Comparison of ENCODE assay signal across 9 mouse cellular contexts in genomic region chr3:108285078-108285711, GRCm38 (mm10). TPM values are rescaled to one million over a fixed set of nuclear protein-coding genes. Genes with fewer than 3 reads are reported as not detected.
DNase-seq lines count a peak whose midpoint lies in the region; ATAC-seq and TF ChIP-seq lines count a peak whose summit lies in the region.
"Had no signal": no experiment of that assay in that cellular context is flagged by ENCODE, and none has a peak within 500 bp of the region (broad histone marks: within the 10 kb centered on the region; RNA-seq: fewer than 3 reads in every experiment).

No protein-coding gene starts in this region.

- H3K27me3 ChIP-seq in heart, adult 2 months (ENCODE audit: control insufficient read depth, insufficient read depth, low read length) = no peaks in the 10 kb centered on the region
- H3K27me3 ChIP-seq in MEL (ENCODE audit: control insufficient read depth in 1 of 2, insufficient read depth in 2 of 2, low read length in 2 of 2) = no peaks in the 10 kb centered on the region
- no peaks in the 10 kb centered on the region for H3K27me3 ChIP-seq in heart, postnatal 0 days (ENCODE audit: control insufficient read depth, insufficient read depth, low read length)
- H3K27me3 ChIP-seq in liver, embryonic 16.5 days (ENCODE audit: control insufficient read depth, insufficient read depth, low read depth, low read length) = peaks cover 30% of the 10 kb centered on the region

- no peak for DNase-seq in heart, adult 2 months
- DNase-seq in heart, adult 8-10 months (ENCODE audit: low spot score) = no peak
- no peak for DNase-seq in MEL (ENCODE audit: low read depth, low spot score)
- no peak for DNase-seq in heart, postnatal 0 days (ENCODE audit: low spot score)
- DNase-seq in adrenal gland, adult 2 months = no peak
- DNase-seq in spleen, postnatal 36 days (ENCODE audit: low spot score in 2 of 2) = no peak
- no peak for DNase-seq in layer of hippocampus, adult 9-10 months (ENCODE audit: low spot score)

- no peak overlapping the region for H3K9ac ChIP-seq in heart, adult 2 months (ENCODE audit: low read depth, low read length)
- peak overlapping the region; percentile 26; the same call in 1 of the 2 replicates for H3K9ac ChIP-seq in MEL (ENCODE audit: control insufficient read depth, low read depth, low read length, poor library complexity, severe bottlenecking)
- H3K9ac ChIP-seq in heart, postnatal 0 days (replicated peaks; ENCODE audit: low read depth, low read length) = 0 out of 2 replicates have a peak overlapping the region, but pooled peaks have one; percentile 77
- no peak overlapping the region for H3K9ac ChIP-seq in liver, embryonic 16.5 days (ENCODE audit: low read depth, low read length)

- no peaks in the 10 kb centered on the region for H3K36me3 ChIP-seq in heart, adult 2 months (ENCODE audit: control insufficient read depth, insufficient read depth, low read length)
- H3K36me3 ChIP-seq in MEL (ENCODE audit: control insufficient read depth in 1 of 2, insufficient read depth in 2 of 2, low read length in 2 of 2) = peaks cover 0 to 3% of the 10 kb centered on the region in 2 experiments; a peak in 1 of 4 replicates
- 0 out of 2 replicates have a peak, but pooled peaks cover 3% of the 10 kb centered on the region for H3K36me3 ChIP-seq in heart, postnatal 0 days (replicated peaks; ENCODE audit: control insufficient read depth, insufficient read depth, low read length)
- H3K36me3 ChIP-seq in liver, embryonic 16.5 days (ENCODE audit: control insufficient read depth, insufficient read depth) = no peaks in the 10 kb centered on the region

- H3K4me3 ChIP-seq in heart, adult 2 months = no peak overlapping the region
- peak overlapping the region in 1 of 2 experiments; percentile 7; a peak in 2 of 4 replicates for H3K4me3 ChIP-seq in MEL (ENCODE audit: control insufficient read depth in 1 of 2, insufficient read depth in 1 of 2, low read depth in 2 of 2, low read length in 2 of 2)
- H3K4me3 ChIP-seq in heart, postnatal 0 days (ENCODE audit: low read depth, low read length) = peak overlapping the region; percentile 81
- H3K4me3 ChIP-seq in liver, embryonic 16.5 days (ENCODE audit: low read depth, low read length) = peak overlapping the region; percentile 70

- TF ChIP-seq EP300 in heart, adult 2 months (IDR thresholded peaks at IDR 0.05; ENCODE audit: insufficient read depth, low read depth, low read length) = no peak
- no peak for TF ChIP-seq EP300 in MEL (IDR thresholded peaks at IDR 0.05; ENCODE audit: low read depth in 1 of 2, low read length in 2 of 2)
- TF ChIP-seq EP300 in heart, postnatal 0 days (IDR thresholded peaks at IDR 0.05; ENCODE audit: low read depth) = no peak

- ATAC-seq in heart, postnatal 0 days (ENCODE audit: insufficient read depth, low read depth) = no peak
- no peak for ATAC-seq in liver, embryonic 16.5 days (ENCODE audit: low read depth)

- H3K9me3 ChIP-seq in MEL (replicated peaks; ENCODE audit: insufficient read depth, low read length) = no peaks in the 10 kb centered on the region
- no peaks in the 10 kb centered on the region for H3K9me3 ChIP-seq in heart, postnatal 0 days (replicated peaks; ENCODE audit: control insufficient read depth, low read length)
- no peaks in the 10 kb centered on the region for H3K9me3 ChIP-seq in liver, embryonic 16.5 days (replicated peaks; ENCODE audit: control insufficient read depth, low read length)

- no peak for TF ChIP-seq POLR2A in heart, adult 2 months (IDR thresholded peaks at IDR 0.05; ENCODE audit: insufficient read depth, low read depth, low read length)
- TF ChIP-seq POLR2A in MEL (IDR thresholded peaks at IDR 0.05; ENCODE audit: control insufficient read depth in 1 of 2, insufficient read depth in 1 of 2, low read depth in 1 of 2, low read length in 2 of 2, poor library complexity in 1 of 2) = no peak

- TF ChIP-seq RAD21 in MEL (IDR thresholded peaks at IDR 0.05; ENCODE audit: low read depth, low read length) = no peak

- TF ChIP-seq CTCF in heart, adult 2 months (IDR thresholded peaks at IDR 0.05) = no peak
- no peak for TF ChIP-seq CTCF in MEL (IDR thresholded peaks at IDR 0.05 in 2 of 3, conservative IDR thresholded peaks at IDR 0.05 in 1 of 3; ENCODE audit: control insufficient read depth in 1 of 3, insufficient read depth in 1 of 3, low read depth in 2 of 3, low read length in 3 of 3, poor library complexity in 1 of 3, severe bottlenecking in 1 of 3)
- no peak for TF ChIP-seq CTCF in heart, postnatal 0 days (IDR thresholded peaks at IDR 0.05; ENCODE audit: low read depth)

- 57% methylated on average over 4 of the region's 4 CpGs for WGBS in heart, adult 2 months
- WGBS in heart, postnatal 0 days = 47% methylated on average over 4 of the region's 4 CpGs
- 55% methylated on average over 4 of the region's 4 CpGs for WGBS in liver, embryonic 16.5 days (ENCODE audit: insufficient replicate concordance)

- H3K4me1 ChIP-seq in heart, adult 2 months (ENCODE audit: control insufficient read depth, insufficient read depth, low read length) = peaks cover 4% of the 10 kb centered on the region
- peaks cover 0 to 4% of the 10 kb centered on the region in 2 experiments; a peak in 1 of 4 replicates for H3K4me1 ChIP-seq in MEL (ENCODE audit: control insufficient read depth in 1 of 2, insufficient read depth in 2 of 2, low read length in 2 of 2)
- H3K4me1 ChIP-seq in heart, postnatal 0 days (ENCODE audit: control insufficient read depth, insufficient read depth) = peaks cover 44% of the 10 kb centered on the region
- H3K4me1 ChIP-seq in liver, embryonic 16.5 days (ENCODE audit: control insufficient read depth, low read depth, low read length) = peaks cover 21% of the 10 kb centered on the region

- peak overlapping the region; percentile 33; the same call in 1 of the 2 replicates for H3K27ac ChIP-seq in heart, adult 2 months
- no peak overlapping the region for H3K27ac ChIP-seq in MEL (ENCODE audit: control insufficient read depth, low read depth, low read length)
- no peak overlapping the region for H3K27ac ChIP-seq in heart, postnatal 0 days (ENCODE audit: low read depth)
- H3K27ac ChIP-seq in liver, embryonic 16.5 days (ENCODE audit: low read length) = peak overlapping the region; percentile 16; the same call in 1 of the 2 replicates

- H3K79me2 ChIP-seq in heart, adult 2 months (replicated peaks; ENCODE audit: control insufficient read depth, insufficient read depth, low read length) = no peaks in the 10 kb centered on the region
- H3K79me2 ChIP-seq in MEL (ENCODE audit: control insufficient read depth, insufficient read depth, low read length, poor library complexity) = peaks cover 1% of the 10 kb centered on the region; the same call in 1 of the 2 replicates

- intact Hi-C loops in heart, adult 2 months (cut with DNase I) = no loop called here

- H3K4me2 ChIP-seq in heart, postnatal 0 days (ENCODE audit: low read depth, low read length) = peak overlapping the region; percentile 90
- peak overlapping the region; percentile 75 for H3K4me2 ChIP-seq in liver, embryonic 16.5 days (ENCODE audit: low read depth, low read length)

TF ChIP-seq in MEL, 35 proteins besides CTCF, POLR2A, EP300 and RAD21 (continues in another document):
- TF ChIP-seq USF1 (IDR thresholded peaks at IDR 0.05; ENCODE audit: low read depth, low read length) (no peak), TCF12 (IDR thresholded peaks at IDR 0.05; ENCODE audit: low read depth, low read length) (no peak), TBP (IDR thresholded peaks at IDR 0.05; ENCODE audit: low read depth, low read length) (no peak), KAT2A (conservative IDR thresholded peaks at IDR 0.05; ENCODE audit: low read depth, low read length) (no peak), GABPA (IDR thresholded peaks at IDR 0.05; ENCODE audit: low read depth, low read length) (no peak), POLR2AphosphoS2 (IDR thresholded peaks at IDR 0.05; ENCODE audit: low read length) (no peak), USF2 (IDR thresholded peaks at IDR 0.05; ENCODE audit: borderline replicate concordance in 1 of 2, insufficient read depth in 1 of 2, low read depth in 1 of 2, low read length in 2 of 2) (no peak)

RNA-seq across cellular contexts. Expression of gene Sort1, which starts 1.3 kb away (rescaled TPM):
- 10 to 100 TPM; 17.4 to 19.2 TPM for total RNA-seq in heart, adult 2 months (2021)
- polyA plus RNA-seq in heart, adult 2 months (2012; rRNA removed) = 33.7 and 51.9 TPM in 2 replicates
- 10 to 100 TPM; 17.5 to 20.2 (median 19.0) TPM for total RNA-seq in heart, adult 8-10 months (2022)
- total RNA-seq in MEL (2012; rRNA removed) = 10.2 and 12.3 TPM in 2 replicates
- polyA plus RNA-seq in MEL (2012; ENCODE audit: insufficient read depth in 1 of 2, insufficient read length in 2 of 2, low read depth in 1 of 2, low replicate concordance in 2 of 2, missing spikeins in 1 of 2) = 10 to 100 TPM; 22.7 to 28.3 TPM
- total RNA-seq in heart, postnatal 0 days (2014; rRNA removed; ENCODE audit: low replicate concordance) = 33.5 and 34.4 TPM in 2 replicates
- polyA plus RNA-seq in heart, postnatal 0 days (2015; fragmentation: Nextera tagmentation; extraction: Ambion mirVana) = 6.7 and 7.4 TPM in 2 replicates
- 1.8 and 2.5 TPM in 2 replicates for polyA plus RNA-seq in liver, embryonic 16.5 days (2015; fragmentation: Nextera tagmentation; extraction: Ambion mirVana)
- 10 to 100 TPM; 37.9 to 57.3 TPM for total RNA-seq in adrenal gland, adult 2 months (2021)
- 19.7 and 27.8 TPM in 2 replicates for polyA plus RNA-seq in adrenal gland, adult 2 months (2012; rRNA removed)

RNA-seq across cellular contexts. Expression of gene Psma5, which starts 28.5 kb away (rescaled TPM):
- 10 to 100 TPM; 48.1 to 49.9 TPM for total RNA-seq in heart, adult 2 months (2021)
- polyA plus RNA-seq in heart, adult 2 months (2012; rRNA removed) = 42.4 and 75.5 TPM in 2 replicates
- total RNA-seq in heart, adult 8-10 months (2022) = 10 to 100 TPM; 46.3 to 59.0 (median 50.8) TPM
- total RNA-seq in MEL (2012; rRNA removed) = 353 and 414 TPM in 2 replicates
- 100 to 1,000 TPM in 1 of 2 experiments, not detected in 1; 429 TPM for polyA plus RNA-seq in MEL (2012; ENCODE audit: insufficient read depth in 1 of 2, insufficient read length in 2 of 2, low read depth in 1 of 2, low replicate concordance in 2 of 2, missing spikeins in 1 of 2)
- 82.6 and 104 TPM in 2 replicates for total RNA-seq in heart, postnatal 0 days (2014; rRNA removed; ENCODE audit: low replicate concordance)
- polyA plus RNA-seq in heart, postnatal 0 days (2015; fragmentation: Nextera tagmentation; extraction: Ambion mirVana) = 177 and 180 TPM in 2 replicates
- 126 and 136 TPM in 2 replicates for polyA plus RNA-seq in liver, embryonic 16.5 days (2015; fragmentation: Nextera tagmentation; extraction: Ambion mirVana)
- 10 to 100 TPM; 74.4 to 87.2 TPM for total RNA-seq in adrenal gland, adult 2 months (2021)
- 13.3 and 13.4 TPM in 2 replicates for polyA plus RNA-seq in adrenal gland, adult 2 months (2012; rRNA removed)

RNA-seq across cellular contexts. Expression of gene Sypl2, which starts 58.7 kb away (rescaled TPM):
- 1 to 10 TPM in 1 of 2 experiments, under 1 TPM in 1; 0.77 to 1.2 TPM for total RNA-seq in heart, adult 2 months (2021)
- polyA plus RNA-seq in heart, adult 2 months (2012; rRNA removed) = 0.44 and 0.64 TPM in 2 replicates
- total RNA-seq in heart, adult 8-10 months (2022) = 1 to 10 TPM; 1.3 to 2.4 (median 2.1) TPM
- not detected in 2 replicates for total RNA-seq in MEL (2012; rRNA removed)
- polyA plus RNA-seq in MEL (2012; ENCODE audit: insufficient read depth in 1 of 2, insufficient read length in 2 of 2, low read depth in 1 of 2, low replicate concordance in 2 of 2, missing spikeins in 1 of 2) = not detected
- total RNA-seq in heart, postnatal 0 days (2014; rRNA removed; ENCODE audit: low replicate concordance) = 1.8 and 2.0 TPM in 2 replicates
- 0.56 and 0.65 TPM in 2 replicates for polyA plus RNA-seq in heart, postnatal 0 days (2015; fragmentation: Nextera tagmentation; extraction: Ambion mirVana)
- polyA plus RNA-seq in liver, embryonic 16.5 days (2015; fragmentation: Nextera tagmentation; extraction: Ambion mirVana) = 0.20 and 0.71 TPM in 2 replicates
- under 1 TPM; 0.20 to 0.97 TPM for total RNA-seq in adrenal gland, adult 2 months (2021)
- polyA plus RNA-seq in adrenal gland, adult 2 months (2012; rRNA removed) = 0.11 and 0.31 TPM in 2 replicates
- polyA plus RNA-seq: C2C12 had no signal

Comparison
In these comparisons a context has a peak if more than half of its experiments do, and no peak if none do; other contexts are left out.
1. H3K27ac ChIP-seq: peak in heart, adult 2 months (single experiment) and liver, embryonic 16.5 days (single experiment); none in MEL (single experiment) and heart, postnatal 0 days (single experiment).
2. H3K9ac ChIP-seq: peak in MEL (single experiment) and heart, postnatal 0 days (single experiment); none in heart, adult 2 months (single experiment) and liver, embryonic 16.5 days (single experiment).